17 mouse cellular contexts compared by ENCODE assay signal in the genomic region with DNA sequence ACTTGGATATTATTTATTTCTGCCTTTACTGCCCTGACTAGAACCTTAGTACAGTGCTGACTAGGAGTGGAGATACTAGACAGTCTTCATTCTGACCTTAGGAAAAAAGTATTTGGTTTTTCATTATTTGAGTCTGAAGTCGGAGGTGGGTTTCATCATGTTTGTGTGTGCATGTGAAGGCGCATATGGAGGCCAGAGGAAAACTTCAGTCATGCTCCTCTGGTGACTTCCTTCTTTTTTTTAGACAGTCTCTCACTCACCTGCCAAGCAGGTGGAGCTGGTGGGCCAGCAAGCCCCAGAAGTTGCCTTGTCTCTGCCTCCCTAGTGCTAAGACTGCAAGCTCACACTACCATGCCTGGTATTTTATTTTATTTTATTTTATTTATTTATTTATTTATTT.
"Had no signal": no experiment of that assay in that cellular context is flagged by ENCODE, and none has a peak within 500 bp of the region (broad histone marks: within the 10 kb centered on the region; RNA-seq: fewer than 3 reads in every experiment).

No protein-coding gene starts in this region.

- ATAC-seq: liver, postnatal 0 days; lung, postnatal 0 days; midbrain, embryonic 13.5 days; midbrain, embryonic 15.5 days had no signal

- H3K36me3 ChIP-seq: lung, embryonic 15.5 days; midbrain, embryonic 13.5 days; midbrain, embryonic 15.5 days; neural tube, embryonic 12.5 days; stomach, embryonic 15.5 days had no signal

- H3K9ac ChIP-seq: liver, postnatal 0 days; lung, embryonic 15.5 days; midbrain, embryonic 13.5 days; midbrain, embryonic 15.5 days; neural tube, embryonic 12.5 days; stomach, embryonic 15.5 days had no signal

- H3K4me3 ChIP-seq: lung, embryonic 15.5 days; megakaryocyte, embryonic 14.5 days; midbrain, embryonic 13.5 days; midbrain, embryonic 15.5 days; neural tube, embryonic 12.5 days; stomach, embryonic 15.5 days had no signal

- H3K27ac ChIP-seq: lung, embryonic 15.5 days; macrophage; midbrain, embryonic 13.5 days; midbrain, embryonic 15.5 days; neural tube, embryonic 12.5 days; stomach, embryonic 15.5 days had no signal

- DNase-seq: liver, postnatal 0 days; lung, adult 2 months; lung, postnatal 14 days; lung, postnatal 36 days; right cerebral cortex, postnatal 14 days; thymus, adult 18-20 months; thymus, postnatal 14 days; thymus, postnatal 36 days had no signal

- H3K9me3 ChIP-seq: lung, embryonic 15.5 days; megakaryocyte, embryonic 14.5 days; midbrain, embryonic 15.5 days; neural tube, embryonic 12.5 days; stomach, embryonic 15.5 days had no signal

- H3K27me3 ChIP-seq: lung, embryonic 15.5 days; megakaryocyte, embryonic 14.5 days; midbrain, embryonic 13.5 days; midbrain, embryonic 15.5 days; neural tube, embryonic 12.5 days; stomach, embryonic 15.5 days had no signal

- H3K4me2 ChIP-seq: lung, embryonic 15.5 days; midbrain, embryonic 11.5 days; midbrain, embryonic 13.5 days; midbrain, embryonic 15.5 days; neural tube, embryonic 12.5 days; stomach, embryonic 15.5 days had no signal

- H3K4me1 ChIP-seq: lung, embryonic 15.5 days; midbrain, embryonic 13.5 days; midbrain, embryonic 15.5 days; neural tube, embryonic 12.5 days; stomach, embryonic 15.5 days had no signal
